Mouse (Mus musculus): ENCODE results near the gene Ptchd3. TPM values are rescaled to one million over a fixed set of nuclear protein-coding genes. Genes with fewer than 3 reads are reported as not detected.

The Ptchd3 gene
- total RNA-seq (2021): under 1 TPM; 0.38 to 0.39 TPM
- long read RNA-seq, experiment 1: 0 reads
- long read RNA-seq, experiment 2: 0 reads

DNA sequence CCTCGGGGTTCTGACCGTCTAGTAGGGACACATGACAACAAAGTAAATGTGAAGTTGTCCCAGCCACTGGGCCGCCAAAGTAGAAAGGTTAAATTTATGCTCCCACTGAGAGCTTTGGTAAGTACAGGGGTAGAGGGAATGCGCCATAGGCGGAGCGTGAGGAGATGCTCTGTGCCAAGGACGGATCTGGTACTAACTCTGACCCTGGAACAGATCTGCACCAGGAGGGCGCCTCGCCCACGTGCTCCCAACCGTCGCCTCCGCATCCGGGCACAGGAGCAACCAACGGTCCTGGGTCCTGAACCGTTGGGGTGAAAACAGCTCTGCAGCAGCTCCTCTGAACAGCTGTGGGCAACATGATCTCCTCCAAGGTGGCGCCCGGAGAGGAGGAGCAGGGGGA is at the start of gene Ptchd3:
TSS of gene Ptchd3 (plus strand) at position 301 of the 400 bp plus-strand sequence.
- intact Hi-C loops (cut with DNase I): no loop called here
- DNase-seq: no peak

DNA sequence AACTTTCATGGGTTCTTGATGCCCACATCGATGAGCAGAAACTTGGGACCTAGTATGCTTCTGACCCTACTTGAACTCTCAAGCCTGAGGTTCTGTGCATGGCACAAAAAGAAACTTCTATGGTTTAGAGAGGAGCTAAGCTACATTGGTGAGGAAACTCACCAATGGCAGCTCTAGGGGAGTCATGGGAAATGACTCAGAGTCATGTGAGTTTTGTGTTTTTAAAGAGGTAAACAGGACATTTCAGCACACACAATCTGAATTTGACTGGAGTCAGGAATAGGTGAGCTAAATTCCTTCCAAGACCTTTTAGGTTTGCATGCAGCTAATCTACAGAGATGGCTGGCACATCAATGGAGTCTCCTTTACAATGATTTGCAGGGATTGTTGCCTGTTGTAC is 48.2 kb upstream of the Ptchd3 start:
- intact Hi-C loops (cut with DNase I): no loop called here
- DNase-seq: no peak

GRCm38 (mm10) chr11:121787456-121787855 is 42.6 kb upstream of the Ptchd3 start:
- no peak for DNase-seq
- intact Hi-C loops (cut with DNase I): no loop called here

- DNase-seq: no peak
- intact Hi-C loops (cut with DNase I): no loop called here
Measured at GRCm38 (mm10) chr11:121789566-121789965, 40.5 kb upstream of the Ptchd3 start.

- intact Hi-C loops (cut with DNase I): loop anchor here (5.0 kb wide), 1 partner anchor 88 kb away; the partner anchor contains the start of gene Metrnl
- peak; percentile 67 to 81 for DNase-seq
Measured at GRCm38 (mm10) chr11:121790671-121791094, 39.4 kb upstream of the Ptchd3 start.

- intact Hi-C loops (cut with DNase I): loop anchor here (5.0 kb wide), 1 partner anchor 89 kb away; the partner anchor contains the start of gene Metrnl
- DNase-seq: no peak
Measured at GRCm38 (mm10) chr11:121791446-121791845, 38.6 kb upstream of the Ptchd3 start.

- intact Hi-C loops (cut with DNase I): loop anchor here (5.0 kb wide), 1 partner anchor 90 kb away; the partner anchor contains the start of gene Metrnl
- no peak for DNase-seq
Measured at GRCm38 (mm10) chr11:121791991-121792390, 38.1 kb upstream of the Ptchd3 start.

- no peak for DNase-seq
- intact Hi-C loops (cut with DNase I): loop anchor here (5.0 kb wide), 1 partner anchor 91 kb away; the partner anchor contains the start of gene Metrnl
Measured at GRCm38 (mm10) chr11:121793530-121793929, 36.5 kb upstream of the Ptchd3 start.

GRCm38 (mm10) chr11:121794186-121794585 is 35.9 kb upstream of the Ptchd3 start:
- no peak for DNase-seq
- intact Hi-C loops (cut with DNase I): loop anchor here (5.0 kb wide), 1 partner anchor 92 kb away; the partner anchor contains the start of gene Metrnl

DNA sequence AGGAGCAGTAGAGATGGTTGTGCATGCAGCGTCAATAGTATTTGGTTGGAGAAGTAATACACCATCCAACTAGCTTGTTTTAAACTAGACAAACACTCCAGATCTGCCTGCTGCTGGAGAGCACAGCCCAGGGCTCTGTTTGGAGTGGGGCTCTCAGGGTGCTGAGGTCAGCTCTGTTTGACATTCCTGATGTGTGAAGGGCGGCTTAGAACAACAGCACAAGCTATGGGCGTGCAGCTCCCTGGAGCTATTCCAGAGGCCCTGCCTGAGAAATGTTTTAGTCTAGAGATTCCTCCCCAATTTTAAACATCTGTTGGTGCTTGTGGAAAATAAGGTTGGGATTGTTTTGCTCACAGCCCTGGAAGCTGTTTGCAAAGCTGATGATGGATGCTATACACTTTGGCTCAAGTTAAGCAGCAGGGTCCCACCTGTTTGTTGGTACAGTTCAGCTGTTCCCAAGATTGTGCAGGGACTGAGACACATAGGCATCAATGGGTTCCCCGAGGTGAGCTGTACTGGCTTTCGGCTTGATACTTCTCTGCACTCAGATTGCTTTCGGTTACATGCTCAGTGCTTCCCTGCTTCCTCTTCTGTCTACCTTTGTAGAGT is 35.4 kb upstream of the Ptchd3 start:
- intact Hi-C loops (cut with DNase I): loop anchor here (5.0 kb wide), 2 partner anchors 92 to 122 kb away; partner anchors contain the start of genes B3gntl1 and Metrnl
- peak; percentile 53 to 63 for DNase-seq

DNA sequence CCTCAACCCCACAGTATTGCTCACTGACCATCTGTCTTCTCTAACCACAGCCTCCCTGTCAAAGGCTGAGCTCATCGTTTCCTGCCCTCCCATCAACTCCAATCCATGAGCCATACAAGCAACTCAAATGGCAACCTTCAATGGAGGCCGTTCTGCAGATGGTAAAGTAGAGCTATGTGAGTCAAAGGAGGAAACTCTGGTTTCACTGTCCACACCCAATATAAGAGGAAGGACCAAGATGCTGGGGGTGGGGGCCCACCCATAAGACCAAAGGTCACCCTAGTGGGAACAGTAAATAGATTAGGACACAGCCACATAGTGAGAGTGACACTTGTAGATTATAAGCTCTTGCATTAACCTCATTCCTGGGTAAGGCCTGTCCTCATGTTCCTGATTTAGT is 34.1 kb upstream of the Ptchd3 start:
- DNase-seq: no peak
- intact Hi-C loops (cut with DNase I): loop anchor here (5.0 kb wide), 1 partner anchor 124 kb away; the partner anchor contains the start of gene B3gntl1

DNA sequence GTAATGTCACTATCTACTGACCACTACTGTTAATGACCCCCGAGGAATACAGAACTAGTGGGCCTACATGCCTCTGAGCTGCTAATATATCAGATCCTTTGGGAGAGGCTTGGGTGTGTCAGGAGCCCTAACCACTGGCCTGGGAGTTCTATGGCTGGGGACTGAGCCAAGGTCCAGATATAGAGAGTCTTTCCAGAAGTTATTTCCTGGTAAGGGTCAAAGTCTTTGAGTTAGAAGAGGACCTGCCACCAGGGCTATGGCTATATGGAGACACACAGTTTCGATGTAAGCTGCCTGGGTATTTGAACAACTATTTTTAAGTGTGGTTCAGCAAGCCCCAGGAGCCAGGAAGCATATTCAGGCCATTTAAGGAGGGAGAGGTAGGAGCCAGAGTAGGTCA is 31.5 kb upstream of the Ptchd3 start:
- intact Hi-C loops (cut with DNase I): loop anchor here (5.0 kb wide), 1 partner anchor 126 kb away; the partner anchor contains the start of gene B3gntl1
- DNase-seq: no peak

DNA sequence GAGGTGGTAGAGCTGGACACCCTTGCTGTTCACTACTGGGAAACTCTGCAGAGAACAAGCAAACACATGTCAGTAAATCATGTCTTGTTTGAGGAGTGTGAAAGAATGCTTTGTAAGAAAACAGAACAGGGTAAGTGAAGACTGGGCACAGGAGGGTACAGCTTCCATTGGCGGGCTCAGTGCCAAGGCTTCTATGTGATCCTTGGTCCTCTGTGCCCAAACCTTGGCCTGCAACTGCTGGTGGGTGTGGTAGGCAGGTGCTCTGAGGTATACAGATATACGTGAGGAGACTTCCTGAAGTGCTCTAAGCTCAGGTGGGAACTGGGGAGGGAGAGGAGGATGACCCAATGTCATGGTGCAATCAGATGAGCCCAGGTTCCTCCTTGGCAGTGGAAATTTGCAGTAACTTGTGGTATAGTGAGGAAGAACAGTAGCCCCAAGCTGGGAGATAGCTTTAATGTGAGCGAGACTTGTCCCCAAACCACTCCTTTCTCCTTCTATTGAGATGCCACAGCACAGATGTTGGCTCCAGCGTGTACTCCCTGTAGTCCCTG is 30.2 kb upstream of the Ptchd3 start:
- DNase-seq: no peak
- intact Hi-C loops (cut with DNase I): loop anchor here (5.0 kb wide), 1 partner anchor 128 kb away; the partner anchor contains the start of gene B3gntl1

GRCm38 (mm10) chr11:121802743-121803142 is 27.3 kb upstream of the Ptchd3 start:
- intact Hi-C loops (cut with DNase I): no loop called here
- DNase-seq: no peak

- intact Hi-C loops (cut with DNase I): loop anchor here (5.0 kb wide), 2 partner anchors 62 to 172 kb away; no protein-coding TSS in a partner anchor
Measured at GRCm38 (mm10) chr11:121804258-121805027, 25.6 kb upstream of the Ptchd3 start.

GRCm38 (mm10) chr11:121808204-121808852 is 21.7 kb upstream of the Ptchd3 start:
- DNase-seq: peak; percentile 87 to 91
- intact Hi-C loops (cut with DNase I): loop anchor here (1.0 to 5.0 kb wide), 4 partner anchors 66 to 333 kb away; no protein-coding TSS in a partner anchor

More at GRCm38 (mm10) chr11:121804258-121805027, 25.6 kb upstream of the Ptchd3 start:
- no peak for DNase-seq

DNA sequence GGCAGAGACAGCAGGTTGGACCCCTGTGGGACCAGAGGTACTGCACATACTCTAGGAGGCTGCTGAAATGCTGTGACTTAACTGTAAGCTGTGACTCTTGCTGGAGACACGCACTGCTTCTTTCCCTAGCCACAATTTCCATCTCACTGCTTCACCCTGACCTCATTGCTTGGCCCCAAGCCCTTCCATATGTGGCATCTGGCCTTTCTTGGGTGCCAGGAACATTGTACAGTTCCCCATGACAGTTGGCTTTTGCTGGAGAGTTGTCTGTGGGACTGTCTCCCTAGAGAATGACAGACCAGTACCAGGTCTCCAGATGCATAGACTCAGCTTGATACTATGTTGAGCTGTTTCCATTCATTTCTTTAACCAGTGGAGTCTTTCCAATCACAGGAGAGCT is 21.2 kb upstream of the Ptchd3 start:
- DNase-seq: no peak
- intact Hi-C loops (cut with DNase I): loop anchor here (1.0 to 5.0 kb wide), 4 partner anchors 67 to 334 kb away; no protein-coding TSS in a partner anchor

DNA sequence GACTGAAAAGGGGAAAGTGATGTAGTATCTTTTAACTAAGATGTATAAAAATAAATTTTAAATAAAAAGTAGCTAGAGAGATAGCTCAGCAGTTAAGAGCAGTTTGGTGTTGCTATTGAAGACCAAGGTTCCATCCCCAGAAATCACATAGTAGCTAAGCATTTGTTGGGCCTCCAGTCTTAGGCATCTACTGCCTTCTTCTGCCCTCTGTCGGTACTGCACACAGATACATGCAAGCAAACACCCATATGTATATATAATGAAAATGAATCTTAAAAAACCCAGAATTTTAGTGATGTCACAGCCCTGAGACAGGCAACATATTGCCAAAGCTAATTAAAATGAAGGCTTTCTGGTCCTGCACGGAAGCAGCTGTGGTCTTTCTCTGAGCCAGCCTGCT is 15.9 kb downstream of the Ptchd3 start:
- DNase-seq: no peak
- intact Hi-C loops (cut with DNase I): no loop called here

- intact Hi-C loops (cut with DNase I): no loop called here
Measured at GRCm38 (mm10) chr11:121847790-121848299, 17.8 kb downstream of the Ptchd3 start.

More at GRCm38 (mm10) chr11:121847790-121848299, 17.8 kb downstream of the Ptchd3 start:
- DNase-seq: peak; percentile 40 to 60
